Mouse (Mus musculus): ENCODE data around the gene Dhx32.

- TF ChIP-seq CTCF (IDR thresholded peaks at IDR 0.05; ENCODE audit: borderline replicate concordance, insufficient read depth, low read depth, low read length): no peak
- TF ChIP-seq POLR2A (IDR thresholded peaks at IDR 0.05; ENCODE audit: borderline replicate concordance, insufficient read depth, low read length): no peak
Measured at GRCm38 (mm10) chr7:133740558-133740957, 42.0 kb downstream of the Dhx32 start.
